Mouse (Mus musculus): ENCODE measurements around the gene Krt23.

Gene Krt23

DNA sequence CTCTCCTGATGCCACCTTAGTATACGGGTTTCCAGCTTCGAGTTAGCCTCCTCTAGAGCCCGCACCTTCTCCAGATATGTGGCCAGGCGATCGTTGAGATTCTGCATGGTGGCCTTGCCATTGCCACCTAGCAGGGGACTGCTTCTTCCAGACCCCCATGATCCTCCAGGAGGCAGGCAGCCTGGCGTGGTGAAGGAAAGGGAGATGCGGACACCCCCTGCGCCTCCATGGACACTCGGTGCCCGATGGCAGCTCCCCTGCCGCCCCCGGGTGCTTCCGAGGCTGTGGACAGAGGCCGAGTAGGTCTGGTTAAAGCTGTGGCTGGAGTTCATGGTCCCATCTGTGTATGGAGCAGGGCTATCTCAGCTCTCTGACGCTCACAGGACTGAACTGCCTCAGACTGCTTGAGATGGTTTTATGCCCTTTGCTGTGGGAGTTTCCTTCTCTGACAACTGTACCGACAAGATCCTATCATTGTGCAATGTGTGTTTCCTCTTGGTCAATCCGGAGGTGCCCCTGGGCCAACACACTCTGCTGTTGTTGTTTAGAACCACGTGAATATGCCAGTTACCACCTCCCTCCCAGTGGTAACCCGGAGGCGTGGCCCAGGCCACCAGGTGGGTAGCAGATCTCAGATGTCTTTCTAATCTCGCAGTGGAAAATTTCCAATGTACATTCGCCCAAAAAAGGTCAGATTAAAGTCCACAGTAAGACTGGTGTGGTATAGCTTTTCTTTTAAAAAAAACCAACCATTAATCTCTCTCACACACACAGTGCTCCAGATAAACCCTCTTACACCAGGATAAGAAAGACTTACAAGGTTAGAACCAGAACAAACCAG is at the start of gene Krt23:
Gene Krt23, minus strand, starts transcription at position 405 of the 841 bp plus-strand sequence.
- no peak for DNase-seq (ENCODE audit: low spot score in 2 of 2)

DNA sequence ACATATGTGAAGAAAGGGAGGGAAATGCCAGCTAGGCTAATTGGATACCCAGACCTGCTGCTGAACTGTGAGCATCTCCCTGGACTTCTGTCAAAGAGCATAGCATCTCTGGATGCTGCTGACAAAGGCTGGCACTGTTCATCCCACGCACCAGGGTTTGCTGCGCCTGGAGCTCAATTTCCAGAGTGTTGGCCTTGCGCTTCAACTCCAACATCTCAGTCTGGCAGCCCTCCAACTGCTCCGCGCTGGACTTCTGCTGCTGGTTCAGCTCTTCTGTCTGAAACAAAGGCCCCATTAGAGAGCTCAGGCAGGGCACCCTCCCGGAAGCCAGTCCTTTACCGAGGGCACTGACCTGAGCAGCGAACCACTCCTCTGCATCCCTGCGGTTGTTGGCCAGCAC is 46.8 kb upstream of the Krt23 start:
- no peak for DNase-seq (ENCODE audit: low spot score in 2 of 2)

DNA sequence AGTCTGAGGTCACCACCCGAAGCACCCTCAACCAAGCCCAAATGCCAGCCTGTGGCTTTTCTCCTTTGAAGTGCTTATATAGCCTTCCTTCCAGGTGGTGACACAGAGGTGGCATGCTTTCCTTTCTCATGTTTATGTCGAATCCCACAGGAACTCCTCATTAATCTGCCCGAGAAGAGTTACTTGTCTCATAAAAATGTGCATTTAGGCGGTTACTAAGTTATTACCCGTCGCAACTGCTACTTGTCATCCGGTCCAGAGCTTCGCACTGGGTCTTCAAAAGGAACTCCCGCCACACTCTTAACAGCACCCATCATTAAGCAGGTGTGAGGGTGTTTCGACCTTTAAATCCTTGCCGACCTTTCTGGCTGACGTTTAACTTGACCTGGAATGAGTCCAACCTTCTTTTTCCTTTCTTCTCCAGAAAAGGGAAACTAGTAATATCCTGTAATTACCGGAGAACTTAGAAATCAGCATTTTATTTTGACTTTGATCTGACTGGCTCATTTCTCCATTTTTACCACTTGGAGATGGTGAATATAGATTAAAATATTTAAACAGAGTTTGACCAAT is 28.4 kb upstream of the Krt23 start, which contains the start of gene Krt39:
Gene Krt39, minus strand, starts transcription at position 51 of the 573 bp plus-strand sequence.
- DNase-seq (ENCODE audit: low spot score in 2 of 2), result no peak

DNA sequence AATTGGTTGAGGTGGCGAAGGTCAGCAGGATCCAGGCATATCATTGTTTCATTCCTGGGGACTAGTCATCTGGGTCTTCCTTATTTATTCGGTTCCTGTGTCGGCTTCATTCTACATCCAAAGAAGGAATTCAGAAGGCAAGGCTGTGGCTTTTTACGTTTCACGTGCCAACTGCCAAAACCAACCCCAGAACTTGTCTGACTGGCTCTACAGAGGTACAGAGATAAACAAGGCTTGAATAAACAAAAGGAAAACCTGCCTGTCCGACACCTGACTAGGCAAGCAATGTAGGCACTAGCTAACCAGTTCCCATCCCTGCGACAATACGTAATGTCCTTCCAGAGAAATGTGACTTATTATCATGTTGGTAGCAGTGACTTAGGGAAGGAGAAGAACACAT is 21.2 kb upstream of the Krt23 start:
- DNase-seq (ENCODE audit: low spot score in 2 of 2), result no peak

DNA sequence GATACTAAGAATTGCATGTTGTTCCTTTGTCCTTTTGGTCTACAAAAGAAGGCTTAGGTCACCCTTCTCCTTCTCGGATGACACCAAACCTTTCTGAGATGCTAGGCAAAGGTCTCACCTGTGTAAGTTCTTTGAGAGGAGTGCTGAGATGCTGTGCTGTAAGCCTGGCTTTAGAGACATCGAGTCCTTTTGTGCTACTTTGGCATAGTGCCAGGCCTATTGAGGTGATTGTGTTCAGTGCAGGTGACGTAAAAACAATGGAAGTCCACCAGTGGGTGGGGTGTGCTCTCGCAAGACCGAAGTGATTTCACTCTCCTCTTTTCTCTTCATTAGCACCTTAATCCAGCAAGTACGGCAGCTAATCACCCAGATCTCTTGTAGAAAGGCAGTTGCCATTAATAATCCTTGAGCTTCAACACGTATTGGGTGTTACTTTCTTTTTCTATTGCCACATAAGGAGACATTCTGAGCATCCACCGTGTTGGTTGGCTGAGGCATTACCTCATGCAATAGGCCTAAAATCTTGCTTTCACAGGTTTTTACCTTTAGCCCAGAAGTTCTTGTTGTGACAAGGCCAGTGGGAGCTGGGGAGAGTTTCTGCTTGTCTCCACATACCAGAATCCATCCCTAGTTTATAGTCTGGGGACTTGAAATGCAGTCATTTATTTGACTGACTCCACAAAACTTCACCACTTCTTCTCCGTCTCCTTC is 7.3 kb upstream of the Krt23 start:
- no peak for DNase-seq (ENCODE audit: low spot score in 2 of 2)

DNA sequence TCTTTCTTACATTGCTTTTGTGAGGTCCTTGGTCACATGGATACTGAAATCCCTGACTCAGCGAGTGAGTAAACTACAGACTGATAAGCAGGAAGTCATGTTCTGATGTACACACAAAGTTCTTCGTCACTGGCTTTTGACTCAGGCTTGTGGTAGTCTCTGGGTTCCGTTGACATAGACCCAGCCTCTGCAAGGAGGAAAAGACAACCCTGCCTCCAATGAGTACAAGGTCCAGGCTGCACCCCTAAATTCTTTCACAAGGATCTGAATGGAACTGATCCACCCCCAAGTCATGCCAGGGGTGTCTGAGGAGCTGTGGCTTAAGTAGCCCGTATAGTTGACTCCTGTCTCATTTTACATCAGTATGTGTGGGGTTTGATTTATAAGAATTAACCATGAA is 3.5 kb upstream of the Krt23 start:
- no peak for DNase-seq (ENCODE audit: low spot score in 2 of 2)

DNA sequence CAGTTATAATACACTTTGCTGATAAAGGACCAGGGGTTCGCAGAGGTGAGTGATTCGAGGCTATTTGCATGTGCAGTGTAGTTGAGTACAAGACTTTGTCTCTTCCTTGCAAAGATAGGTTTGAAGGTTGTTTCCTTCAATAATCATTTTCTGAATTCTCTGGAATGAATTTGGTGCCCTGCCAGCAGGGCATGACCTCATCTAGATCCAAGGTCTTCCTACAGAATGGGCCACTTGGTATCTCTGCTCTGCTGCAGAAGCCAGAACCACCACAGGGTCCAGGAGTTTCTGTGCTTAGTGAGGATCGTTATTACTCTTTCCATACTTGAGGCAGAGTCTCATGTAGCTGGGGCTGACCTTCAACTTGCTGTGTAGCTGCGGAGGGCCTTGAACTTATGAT is 1.8 kb upstream of the Krt23 start:
- DNase-seq (ENCODE audit: low spot score in 2 of 2), result no peak

DNA sequence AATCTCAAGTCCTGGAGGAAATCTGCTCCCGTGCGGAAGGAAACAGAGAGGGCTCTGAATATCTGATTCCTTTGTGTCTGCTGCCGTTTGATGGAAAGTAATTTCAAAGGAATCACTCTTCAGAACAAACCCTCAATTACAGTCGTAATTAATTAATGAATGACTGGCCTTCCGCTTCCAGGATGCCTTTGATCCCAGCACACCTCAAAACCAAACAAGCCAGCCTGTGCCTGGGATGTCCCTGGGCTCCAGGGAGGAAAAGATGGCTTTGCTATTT is 575 bp upstream of the Krt23 start:
- no peak for DNase-seq (ENCODE audit: low spot score in 2 of 2)

DNA sequence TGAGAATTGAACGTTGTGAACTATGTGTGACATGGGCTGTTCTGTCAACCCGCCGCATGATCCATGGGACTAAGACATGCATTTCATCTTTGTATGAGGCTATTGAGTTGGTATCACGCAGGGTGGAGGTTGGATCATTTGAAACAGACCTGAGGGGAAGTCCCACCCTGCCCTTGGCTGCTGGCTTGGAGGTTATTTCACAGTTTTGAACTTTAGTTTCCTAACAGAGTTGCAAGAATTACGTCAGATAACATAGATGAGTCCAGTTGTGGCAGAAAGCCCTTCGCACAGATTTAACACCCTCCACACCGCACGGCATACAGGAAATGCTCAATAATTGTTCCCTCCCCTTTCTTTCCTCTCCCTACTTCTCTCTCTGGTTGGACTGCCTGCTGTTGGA is 1.9 kb downstream of the Krt23 start:
- DNase-seq (ENCODE audit: low spot score in 2 of 2), result no peak

DNA sequence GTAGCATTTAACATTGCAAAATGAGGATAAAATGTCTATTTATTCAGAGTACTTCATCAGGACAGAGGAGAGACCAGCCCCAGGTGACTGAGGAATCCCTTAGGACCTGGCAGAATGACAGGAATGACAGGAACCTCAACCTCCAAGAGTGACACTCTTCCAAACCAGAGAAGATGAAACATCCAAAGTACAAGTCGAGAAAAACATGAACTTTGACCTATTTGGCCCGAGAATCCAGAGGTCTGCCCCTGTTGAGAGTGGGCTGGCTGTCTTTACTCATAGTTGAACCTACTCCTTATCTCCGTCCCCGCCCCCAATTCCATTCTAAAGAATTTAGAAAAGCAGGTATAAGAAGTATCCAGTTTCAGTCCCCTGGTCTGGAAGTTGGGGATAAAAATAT is 2.3 kb downstream of the Krt23 start:
- no peak for DNase-seq (ENCODE audit: low spot score in 2 of 2)

DNA sequence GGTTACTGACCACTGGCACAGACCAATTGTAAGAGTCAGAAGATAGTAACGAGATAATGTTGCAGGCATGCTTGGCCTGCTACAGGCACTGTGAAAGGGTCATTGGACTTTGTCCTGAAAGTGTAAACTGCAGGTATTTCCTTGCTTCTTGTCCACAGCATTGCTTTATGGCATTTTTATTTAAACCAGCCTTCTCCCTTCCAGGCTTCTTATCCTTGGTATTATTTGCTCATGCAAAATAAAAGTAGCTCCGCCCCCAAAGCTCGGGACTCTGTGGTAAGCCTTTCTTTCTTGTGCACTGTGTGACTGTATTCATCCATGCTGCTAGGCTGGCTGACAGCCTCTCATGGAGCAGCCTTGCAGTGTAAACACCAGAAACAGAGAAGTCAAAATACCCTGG is 3.7 kb downstream of the Krt23 start:
- DNase-seq (ENCODE audit: low spot score in 2 of 2), result no peak

DNA sequence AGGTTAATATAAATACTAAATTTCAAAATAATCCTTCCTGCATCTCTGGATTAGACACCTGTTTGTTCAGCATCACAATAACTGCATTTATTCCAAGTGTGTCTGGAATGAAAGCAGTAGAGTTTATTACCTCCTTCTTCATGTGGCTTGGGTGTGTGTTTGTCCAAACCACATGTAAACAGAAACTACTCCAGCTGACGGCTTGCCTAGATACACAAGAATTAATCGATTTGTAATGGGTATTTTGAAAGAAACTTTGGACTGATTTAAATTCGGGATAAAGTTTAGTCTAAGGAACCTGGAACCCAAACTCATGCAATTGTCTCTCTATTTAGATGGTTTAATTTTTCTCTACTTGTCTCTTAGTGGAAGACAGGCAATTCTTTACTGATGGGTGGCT is 18.0 kb downstream of the Krt23 start:
- DNase-seq (ENCODE audit: low spot score in 2 of 2), result no peak

DNA sequence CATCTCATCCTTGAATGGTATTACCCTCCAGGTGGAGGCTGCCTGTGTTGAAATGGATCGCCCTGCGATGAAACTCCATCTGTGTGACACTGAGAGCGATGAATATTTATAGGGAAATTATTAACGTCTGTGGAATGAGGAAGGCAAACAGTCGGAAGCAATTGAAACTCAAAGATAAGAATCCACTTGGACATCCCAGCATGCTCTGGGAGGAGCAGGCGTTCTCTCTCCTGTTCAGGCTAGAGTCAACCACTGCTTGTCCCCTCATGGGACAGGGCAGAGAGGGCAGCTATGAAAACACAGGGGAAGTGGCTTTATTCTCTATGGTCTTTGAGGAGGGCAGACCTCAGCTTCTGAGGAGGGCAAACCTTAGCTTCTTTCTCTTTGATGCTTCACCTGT is 19.5 kb downstream of the Krt23 start:
- no peak for DNase-seq (ENCODE audit: low spot score in 2 of 2)

DNA sequence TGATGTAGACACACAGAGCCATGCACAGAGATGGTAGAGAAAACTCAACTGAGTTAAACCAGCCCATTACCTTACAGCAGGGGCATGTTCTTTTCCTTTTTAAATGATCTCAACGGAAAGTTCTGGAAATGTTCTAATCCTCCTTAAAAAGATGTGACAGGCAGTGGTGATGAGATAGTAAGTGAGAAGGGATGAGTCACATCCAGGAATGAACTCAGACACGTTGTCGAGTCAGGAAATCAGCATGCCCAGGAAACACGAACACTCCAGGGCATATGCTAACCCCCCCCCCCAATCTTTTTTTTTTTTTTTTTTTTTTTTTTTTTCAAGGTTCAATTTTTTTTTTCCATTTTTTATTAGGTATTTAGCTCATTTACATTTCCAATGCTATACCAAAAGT is 20.5 kb downstream of the Krt23 start:
- DNase-seq (ENCODE audit: low spot score in 2 of 2), result no peak

DNA sequence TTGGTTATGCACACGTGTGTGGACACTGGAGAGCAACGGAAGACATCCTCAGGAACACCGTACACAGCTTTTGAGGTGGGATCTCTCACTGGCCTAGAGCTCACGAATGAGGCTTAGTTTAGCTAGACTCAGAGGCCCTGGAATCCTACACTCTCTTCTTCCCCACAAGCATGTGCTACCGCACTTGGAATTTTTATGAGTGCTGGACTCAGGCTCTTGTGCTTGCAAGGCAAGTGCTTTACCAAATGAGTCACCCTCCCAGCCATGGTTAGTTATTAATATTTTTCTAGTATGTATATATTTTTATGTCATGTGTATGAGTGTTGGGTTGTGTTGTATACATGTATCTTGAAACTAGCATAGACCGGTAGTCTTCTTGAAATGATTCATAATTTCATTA is 21.0 kb downstream of the Krt23 start:
- DNase-seq (ENCODE audit: low spot score in 2 of 2), result no peak

DNA sequence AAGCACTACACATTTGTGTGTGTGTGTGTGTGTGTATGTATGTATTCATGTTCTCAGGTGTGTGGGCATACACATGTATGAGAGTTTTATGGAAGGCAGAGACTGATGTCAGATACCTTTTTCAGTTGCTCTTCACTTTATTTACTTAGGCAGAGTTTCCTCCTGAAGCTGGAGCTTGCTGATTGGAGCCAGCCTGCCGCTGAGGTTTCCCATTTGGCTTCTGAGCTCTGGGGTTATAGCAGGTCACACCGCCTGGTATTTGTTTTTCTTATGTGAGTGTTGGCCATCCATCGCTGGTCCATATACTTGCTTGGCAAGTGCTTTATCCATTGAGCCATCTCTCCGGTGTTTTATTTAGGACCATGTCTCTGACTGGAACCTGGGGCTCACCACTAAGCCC is 23.7 kb downstream of the Krt23 start:
- no peak for DNase-seq (ENCODE audit: low spot score in 2 of 2)

DNA sequence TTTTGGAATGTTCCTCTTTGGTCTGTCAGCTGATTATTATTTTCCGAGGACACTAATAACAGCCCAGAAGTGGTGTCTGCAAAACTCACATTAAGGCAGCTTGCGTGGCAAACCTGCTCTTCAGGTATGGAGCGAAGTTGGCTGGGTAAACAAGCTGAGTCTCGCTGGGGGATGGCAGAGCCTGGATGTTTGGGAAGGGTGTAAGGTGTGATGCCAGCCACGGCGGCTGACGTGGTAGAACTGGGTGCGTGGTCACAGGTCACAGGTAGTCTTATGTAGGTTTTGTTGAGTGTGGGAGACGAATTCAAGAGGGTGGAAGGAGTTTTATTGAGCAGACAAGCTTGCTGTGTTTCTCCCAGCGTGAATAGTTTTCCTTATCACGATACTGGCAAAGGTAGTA is 24.4 kb downstream of the Krt23 start:
- DNase-seq (ENCODE audit: low spot score in 2 of 2), result no peak

DNA sequence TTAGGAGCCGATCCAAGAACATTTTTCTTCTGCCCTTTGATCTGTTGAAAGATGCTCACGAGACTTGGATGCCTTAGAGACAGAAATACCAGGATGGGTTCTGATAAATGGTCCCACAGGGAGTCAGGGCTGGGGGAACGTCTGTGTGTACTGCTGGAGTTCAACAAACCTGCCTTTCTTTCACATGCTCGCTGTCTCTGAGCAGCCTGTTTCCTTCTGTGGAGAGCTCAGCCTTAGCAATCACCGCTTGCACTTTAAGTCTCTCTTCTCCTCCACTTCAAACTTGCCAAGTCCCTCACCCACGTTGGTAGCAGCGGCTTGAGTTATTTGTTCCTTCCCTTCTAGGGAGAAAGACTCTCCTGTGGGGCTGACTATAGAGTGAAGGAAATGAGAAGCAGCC is 26.6 kb downstream of the Krt23 start:
- no peak for DNase-seq (ENCODE audit: low spot score in 2 of 2)

DNA sequence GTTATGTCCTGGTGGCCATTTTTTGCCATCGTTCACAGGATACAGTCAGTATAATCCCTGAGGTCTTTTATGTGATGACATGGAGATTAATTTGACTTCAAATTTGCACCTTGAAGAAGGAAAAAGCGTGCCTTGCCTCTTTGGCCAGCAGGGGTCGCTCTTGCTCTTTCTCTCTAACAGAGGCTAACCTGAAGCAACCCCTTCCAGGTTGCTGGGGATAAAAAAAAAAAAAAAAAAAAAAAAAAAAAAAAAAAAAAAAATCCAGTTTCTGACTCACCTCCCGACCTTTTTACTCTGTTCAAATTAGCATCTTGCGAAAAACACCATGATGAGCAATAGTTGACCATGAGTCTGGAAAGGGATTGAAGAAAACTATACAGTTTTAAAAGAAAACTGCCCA is 28.1 kb downstream of the Krt23 start:
- DNase-seq (ENCODE audit: low spot score in 2 of 2), result peak; percentile 39 to 84

DNA sequence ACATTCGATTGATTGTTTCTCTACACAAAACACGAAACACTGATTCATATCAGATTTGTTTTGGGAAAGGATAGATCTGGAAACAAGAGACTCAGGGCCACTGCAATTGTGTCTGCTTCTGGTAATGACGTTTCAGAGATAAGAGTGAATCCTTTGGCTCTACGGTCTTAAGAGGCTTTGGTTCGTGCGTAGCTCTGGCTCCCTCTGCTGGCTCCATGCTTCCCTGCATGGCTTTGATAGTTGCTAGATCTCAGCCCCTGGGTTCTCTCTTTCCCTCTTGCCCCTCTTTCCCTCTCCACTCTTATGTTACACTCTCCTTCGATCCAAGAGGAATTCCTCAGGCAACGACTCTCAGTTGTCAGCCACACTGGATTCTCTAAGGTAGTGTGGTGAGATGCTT is 29.8 kb downstream of the Krt23 start:
- DNase-seq (ENCODE audit: low spot score in 2 of 2), result peak; percentile 26 to 71

DNA sequence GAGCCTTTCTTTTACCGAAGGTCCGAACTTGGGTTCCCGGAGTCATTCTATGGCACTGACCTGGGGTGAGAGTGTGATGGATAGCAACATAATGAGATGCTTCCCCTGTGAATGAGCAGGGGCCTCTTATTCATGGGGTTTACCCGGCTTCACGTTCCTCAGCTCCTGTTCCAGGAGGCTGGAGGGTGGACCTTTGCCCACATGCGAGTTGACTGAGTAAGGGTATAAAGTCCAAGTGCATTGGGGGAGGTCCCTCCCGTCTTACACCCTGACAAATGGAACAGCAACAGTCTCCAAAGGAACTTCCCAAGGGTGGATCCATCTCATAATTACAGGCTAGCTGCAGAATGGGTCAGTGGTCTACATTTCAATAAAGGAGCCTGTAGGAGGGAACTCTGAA is 31.2 kb downstream of the Krt23 start:
- DNase-seq (ENCODE audit: low spot score in 2 of 2), result no peak

DNA sequence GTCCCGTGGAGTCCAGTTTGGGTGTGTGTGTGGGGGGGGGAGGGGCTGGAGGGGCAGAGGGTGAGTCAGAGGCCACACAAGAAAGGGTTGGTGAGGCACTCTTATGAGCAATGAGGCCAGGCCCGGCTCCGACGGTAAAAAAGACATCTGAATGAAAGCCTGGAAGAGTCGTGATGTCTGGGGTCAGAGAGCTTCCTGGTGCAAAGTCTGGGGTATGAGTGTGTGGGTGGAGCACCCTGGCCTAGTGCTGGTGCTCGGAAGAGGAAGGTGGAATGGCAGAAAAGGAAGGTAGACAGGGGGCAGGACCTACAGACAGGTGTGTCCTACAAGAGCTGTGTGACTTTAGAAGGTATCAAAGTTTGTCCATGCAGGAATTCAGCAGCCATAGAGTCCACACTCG is 34.0 kb downstream of the Krt23 start:
- no peak for DNase-seq (ENCODE audit: low spot score in 2 of 2)

DNA sequence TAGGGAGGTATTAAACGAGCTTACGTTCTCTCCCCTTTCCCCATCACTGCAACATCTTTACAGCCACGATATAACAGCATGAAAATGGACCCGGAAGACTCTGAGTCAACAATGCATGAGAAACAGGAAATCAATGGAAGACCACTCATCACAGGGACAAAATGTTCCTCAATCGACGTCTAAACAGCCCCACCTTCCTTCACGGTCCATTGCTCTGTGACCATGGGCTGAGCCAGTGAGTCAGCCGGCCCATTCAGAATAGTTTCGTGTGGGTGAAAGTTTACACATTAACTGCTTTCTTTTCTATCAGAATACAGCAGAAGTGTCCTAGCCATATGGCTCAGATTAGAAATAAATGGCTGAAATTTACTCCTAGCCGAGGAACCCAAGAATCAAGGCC is 38.2 kb downstream of the Krt23 start:
- DNase-seq (ENCODE audit: low spot score in 2 of 2), result no peak

Measured in spleen, postnatal 4 days (tissue).